Mouse (Mus musculus) CH12.LX (cell line): ENCODE measurements at regions not wholly inside any gene's neighbourhood (a gene's known extent, or its start where the extent isn't known, plus 50 kb on each side); places are given as distances from the start of the nearest gene placed in this dataset.

Source experiments
- CHD2 ChIP-seq: IDR thresholded peaks from 2 replicates; pipeline ENCODE4 v1.6.1; 2011; ENCODE audit warnings: low read length, improper control_type of control experiment
- CTCF ChIP-seq, 2 experiments: IDR thresholded peaks in 1 of 2; conservative IDR thresholded peaks in 1 of 2; 2 replicates each; pipeline ENCODE4 v1.5.1; 2011 to 2012; ENCODE audit warnings: low read depth in 2 of 2, low read length in 2 of 2, improper control_type of control experiment in 1 of 2, inconsistent platforms in 1 of 2, mild to moderate bottlenecking in 1 of 2, moderate library complexity in 1 of 2
- E2F4 ChIP-seq: IDR thresholded peaks from 2 replicates; pipeline ENCODE4 v1.6.1; 2011; ENCODE audit warnings: low read depth, low read length, improper control_type of control experiment; ENCODE audit not compliant: insufficient replicate concordance
- EP300 ChIP-seq: IDR thresholded peaks from 2 replicates; pipeline ENCODE4 v1.6.1; 2011; ENCODE audit warnings: low read length, improper control_type of control experiment
- GABPA ChIP-seq: IDR thresholded peaks from 2 replicates; pipeline ENCODE4 v1.6.1; 2012; ENCODE audit warnings: low read depth, low read length, improper control_type of control experiment, inconsistent platforms; ENCODE audit not compliant: insufficient replicate concordance
- HCFC1 ChIP-seq: IDR thresholded peaks from 2 replicates; pipeline ENCODE4 v1.6.1; 2012; ENCODE audit warnings: low read depth, mild to moderate bottlenecking, inconsistent platforms, low read length, improper control_type of control experiment
- MAZ ChIP-seq: IDR thresholded peaks from 2 replicates; pipeline ENCODE4 v1.6.1; 2012; ENCODE audit warnings: low read depth, mild to moderate bottlenecking, inconsistent platforms, low read length, improper control_type of control experiment, moderate library complexity
- MEF2A ChIP-seq: IDR thresholded peaks from 2 replicates; pipeline ENCODE4 v1.6.1; 2014; ENCODE audit warnings: low read depth, mild to moderate bottlenecking, inconsistent platforms, low read length, improper control_type of control experiment, borderline replicate concordance
- PAX5 ChIP-seq: IDR thresholded peaks from 2 replicates; pipeline ENCODE4 v1.6.1; 2012; ENCODE audit warnings: low read length, inconsistent platforms, mixed read lengths
- POLR2A ChIP-seq: IDR thresholded peaks from 2 replicates; pipeline ENCODE4 v1.6.1; 2011; ENCODE audit warnings: low read depth, mild to moderate bottlenecking, improper control_type of control experiment, low read length
- RCOR1 ChIP-seq: conservative IDR thresholded peaks from 2 replicates; pipeline ENCODE4 v1.6.1; 2012; ENCODE audit warnings: low read depth, mild to moderate bottlenecking, inconsistent platforms, low read length, improper control_type of control experiment
- SIN3A ChIP-seq: IDR thresholded peaks from 2 replicates; pipeline ENCODE4 v1.6.1; 2012; ENCODE audit warnings: low read length, improper control_type of control experiment, inconsistent platforms
- UBTF ChIP-seq: IDR thresholded peaks from 2 replicates; pipeline ENCODE4 v1.6.1; 2012; ENCODE audit warnings: low read depth, mild to moderate bottlenecking, inconsistent platforms, low read length, improper control_type of control experiment, moderate library complexity
- USF2 ChIP-seq: conservative IDR thresholded peaks from 2 replicates; pipeline ENCODE4 v1.6.1; 2011; ENCODE audit warnings: low read depth, low read length, improper control_type of control experiment

DNA sequence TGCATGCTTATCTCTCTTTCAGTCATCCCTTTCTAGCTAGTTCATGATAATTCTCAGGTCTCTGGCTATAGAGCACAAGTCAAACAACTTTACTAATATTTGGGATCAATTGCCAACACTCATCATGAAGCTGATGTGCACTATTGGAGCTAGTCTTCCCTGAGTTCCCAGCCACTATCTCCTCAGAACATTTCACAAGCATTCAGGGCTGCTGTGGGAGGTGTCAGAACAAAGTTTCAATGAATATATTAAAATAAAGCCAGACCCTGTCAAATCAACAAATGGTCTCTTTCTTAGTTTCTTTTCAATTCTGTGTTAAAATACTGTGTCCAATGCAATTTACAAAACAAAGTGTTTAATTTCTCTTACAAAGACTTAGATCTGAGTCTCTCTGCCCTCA is 364.8 kb downstream of the Rfpl4b start:
- no peak for TF ChIP-seq MEF2A
- no peak for TF ChIP-seq PAX5
- no peak for TF ChIP-seq USF2
- no peak for TF ChIP-seq CTCF (conservative IDR thresholded peaks at IDR 0.05 in 1 of 2, IDR thresholded peaks at IDR 0.05 in 1 of 2; ENCODE audit: low read depth in 2 of 2, low read length in 2 of 2)
- no peak for TF ChIP-seq CHD2
- no peak for TF ChIP-seq HCFC1
- no peak for TF ChIP-seq GABPA
- TF ChIP-seq RCOR1: no peak
- no peak for TF ChIP-seq SIN3A
- no peak for TF ChIP-seq POLR2A
- no peak for TF ChIP-seq EP300
- TF ChIP-seq MAZ: no peak
- no peak for TF ChIP-seq E2F4
- TF ChIP-seq UBTF: no peak
